Mouse (Mus musculus) layer of hippocampus, adult 9-10 months (tissue): ENCODE data around the gene Pigf.
"Not testable (repeated sequence)": the region's sequence is repeated elsewhere in the genome, so short reads cannot be mapped to it uniquely, and the experiment has no call there.

ENCODE experiments used
- DNase-seq: peaks from one replicate; pipeline ENCODE4 v3.0.0; 2022; ENCODE audit warnings: low spot score

Pigf gene

GRCm38 (mm10) chr17:87025269-87025949, at the start of gene Pigf, which contains the start of gene Cript:
Gene Pigf, minus strand, starts transcription at chr17:87025406.
Gene Cript, plus strand, starts transcription at chr17:87025550.
- DNase-seq, result peak; percentile 93

GRCm38 (mm10) chr17:87073470-87073869, 48.3 kb upstream of the Pigf start:
- DNase-seq, result no peak

GRCm38 (mm10) chr17:87072766-87073440, 47.7 kb upstream of the Pigf start:
- DNase-seq, result no peak

- not testable (repeated sequence) for DNase-seq
Observed at GRCm38 (mm10) chr17:87072183-87072582, 47.0 kb upstream of the Pigf start.

GRCm38 (mm10) chr17:87068997-87069396, 43.8 kb upstream of the Pigf start:
- no peak for DNase-seq

- DNase-seq, result no peak
Observed at GRCm38 (mm10) chr17:87063969-87064368, 38.8 kb upstream of the Pigf start.

- no peak for DNase-seq
Observed at GRCm38 (mm10) chr17:87063461-87063860, 38.3 kb upstream of the Pigf start.

- DNase-seq, result no peak
Observed at GRCm38 (mm10) chr17:87062639-87063038, 37.4 kb upstream of the Pigf start.

GRCm38 (mm10) chr17:87057486-87058266, 32.5 kb upstream of the Pigf start:
- no peak for DNase-seq

- no peak for DNase-seq
Observed at GRCm38 (mm10) chr17:87056761-87057160, 31.6 kb upstream of the Pigf start.

- DNase-seq, result no peak
Observed at GRCm38 (mm10) chr17:87055663-87056062, 30.5 kb upstream of the Pigf start.

GRCm38 (mm10) chr17:87055051-87055459, 29.8 kb upstream of the Pigf start:
- no peak for DNase-seq

- DNase-seq, result no peak
Observed at GRCm38 (mm10) chr17:87053921-87054320, 28.7 kb upstream of the Pigf start.

GRCm38 (mm10) chr17:87052432-87052831, 27.2 kb upstream of the Pigf start:
- DNase-seq, result no peak

GRCm38 (mm10) chr17:87051652-87052051, 26.4 kb upstream of the Pigf start:
- no peak for DNase-seq

GRCm38 (mm10) chr17:87050469-87051175, 25.4 kb upstream of the Pigf start:
- no peak for DNase-seq

- DNase-seq, result no peak
Observed at GRCm38 (mm10) chr17:87049696-87050095, 24.5 kb upstream of the Pigf start.

- no peak for DNase-seq
Observed at GRCm38 (mm10) chr17:87044796-87045195, 19.6 kb upstream of the Pigf start.

GRCm38 (mm10) chr17:87044364-87044763, 19.2 kb upstream of the Pigf start:
- DNase-seq, result peak; percentile 91

- no peak for DNase-seq
Observed at GRCm38 (mm10) chr17:87041739-87042138, 16.5 kb upstream of the Pigf start.

GRCm38 (mm10) chr17:87038496-87038895, 13.3 kb upstream of the Pigf start:
- DNase-seq, result no peak
